Mouse (Mus musculus) left cerebral cortex, postnatal 25 days (tissue): ENCODE measurements around the gene Morn2. TPM values are rescaled to one million over a fixed set of nuclear protein-coding genes. Genes with fewer than 3 reads are reported as not detected.

Experiments used
- DNase-seq, 2 experiments: peaks; one replicate each; pipeline ENCODE4 v3.0.0; 2022; ENCODE audit warnings: low spot score in 2 of 2, mixed read lengths in 1 of 2
- intact Hi-C: fragments of 180-260 bp; cut with DNase I; formaldehyde crosslinking; loops from one replicate; pipeline ENCODE4 v1.15.1; 2025
- total RNA-seq, 2 experiments: library from RNA; stranded (reverse); gene quantifications; 2 replicates each; pipeline ENCODE4 v1.2.3; 2021

Gene Morn2
- total RNA-seq, 2 experiments from 2014 or later = 14.9 to 19.0 TPM

DNA sequence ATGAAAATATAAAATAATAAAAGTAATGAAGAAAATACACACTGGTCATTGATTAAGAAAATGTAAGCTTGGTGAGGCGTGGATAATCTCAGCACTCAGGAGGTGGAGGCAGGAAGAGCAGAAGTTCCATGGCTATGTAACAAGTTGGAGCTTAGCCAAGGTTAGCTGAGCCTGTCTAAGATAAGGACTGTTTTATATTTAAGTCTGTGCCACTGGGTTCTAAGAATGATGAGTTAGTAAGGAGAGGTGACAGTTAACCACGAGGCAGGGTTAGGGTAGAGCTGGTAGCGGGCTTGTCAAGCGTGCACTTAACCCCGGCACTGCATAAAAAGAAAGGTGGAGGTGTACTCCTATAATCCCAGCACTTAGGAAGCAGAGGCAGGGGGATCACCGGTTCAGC is 32.2 kb downstream of the Morn2 start:
- intact Hi-C loops = no loop called here
- no peak for DNase-seq

DNA sequence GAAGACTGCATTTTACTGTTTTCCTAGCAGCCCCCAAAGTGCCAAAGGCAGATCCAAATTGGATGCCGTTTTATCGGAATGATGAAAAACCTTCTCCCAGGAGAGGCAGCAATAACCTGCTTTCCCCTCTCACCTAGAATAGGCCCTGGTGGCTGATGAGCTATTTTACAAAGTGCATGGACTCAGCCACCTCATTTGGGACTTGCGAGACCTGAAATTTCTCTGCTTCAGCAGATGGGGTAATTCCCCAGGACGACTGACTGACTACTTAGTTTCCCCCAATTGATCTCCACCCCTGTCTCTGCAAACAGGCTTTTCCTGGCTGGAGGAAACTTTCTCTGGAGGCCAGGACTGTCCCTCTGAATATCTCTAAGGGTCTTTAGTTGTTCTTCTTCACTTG is 33.0 kb downstream of the Morn2 start:
- intact Hi-C loops = no loop called here
- DNase-seq = no peak

DNA sequence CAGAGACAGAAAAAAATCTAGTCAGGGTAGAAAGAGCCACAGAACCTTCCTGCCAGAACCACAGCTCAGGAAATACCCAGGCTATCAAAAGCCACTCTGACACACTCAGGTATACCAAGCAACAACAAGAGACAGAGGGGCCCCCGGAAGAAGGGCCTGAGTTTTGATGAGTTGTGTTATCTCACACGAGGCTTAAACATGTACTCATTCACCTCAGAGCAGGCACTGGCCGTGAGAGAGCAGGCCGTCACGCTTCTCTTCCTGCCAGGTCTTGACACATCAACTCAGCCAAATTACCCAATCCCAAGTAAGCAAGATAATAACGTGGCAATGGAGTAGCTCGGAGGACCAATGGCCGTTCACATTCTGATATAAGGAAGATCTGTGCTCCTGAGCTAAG is 33.7 kb downstream of the Morn2 start:
- no peak for DNase-seq
- intact Hi-C loops = no loop called here

DNA sequence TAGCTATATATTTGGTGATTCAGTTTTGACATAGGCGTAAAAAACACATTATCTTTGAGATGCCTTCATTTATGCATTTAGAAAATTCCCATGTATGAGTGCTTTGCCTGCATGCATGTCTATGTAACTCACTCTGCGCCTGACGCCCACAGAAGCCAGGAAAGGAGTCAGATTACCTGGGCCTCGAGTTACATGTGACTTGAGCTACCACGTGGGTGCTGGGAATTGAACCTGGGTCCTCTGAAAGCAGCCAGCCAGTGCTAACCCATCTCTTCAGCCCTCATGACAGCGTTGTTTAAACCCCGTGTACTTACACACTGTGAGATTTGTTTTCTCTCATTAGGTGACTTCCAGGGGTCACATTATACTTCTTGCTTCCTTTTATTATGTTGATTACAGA is 34.5 kb downstream of the Morn2 start:
- intact Hi-C loops = no loop called here
- DNase-seq = no peak

DNA sequence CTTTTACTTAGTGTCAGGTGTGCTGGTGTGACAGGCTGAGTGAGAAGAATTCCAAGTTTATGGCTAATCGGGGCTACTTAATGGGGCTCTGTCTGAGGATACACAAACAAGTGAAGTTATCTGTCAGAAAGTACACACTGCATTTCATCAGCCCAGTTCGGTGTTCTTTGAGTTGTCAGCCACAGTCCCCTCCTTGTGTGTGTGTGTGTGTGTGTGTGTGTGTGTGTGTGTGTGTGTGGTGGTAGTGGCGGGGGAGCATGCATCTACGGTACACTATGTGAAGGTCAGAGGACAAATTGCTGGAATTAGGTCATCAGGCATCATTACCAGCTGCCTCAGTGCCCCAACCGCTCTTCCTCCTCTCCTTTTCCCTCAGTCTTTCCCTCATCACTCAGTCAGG is 35.5 kb downstream of the Morn2 start:
- no peak for DNase-seq
- intact Hi-C loops = no loop called here

DNA sequence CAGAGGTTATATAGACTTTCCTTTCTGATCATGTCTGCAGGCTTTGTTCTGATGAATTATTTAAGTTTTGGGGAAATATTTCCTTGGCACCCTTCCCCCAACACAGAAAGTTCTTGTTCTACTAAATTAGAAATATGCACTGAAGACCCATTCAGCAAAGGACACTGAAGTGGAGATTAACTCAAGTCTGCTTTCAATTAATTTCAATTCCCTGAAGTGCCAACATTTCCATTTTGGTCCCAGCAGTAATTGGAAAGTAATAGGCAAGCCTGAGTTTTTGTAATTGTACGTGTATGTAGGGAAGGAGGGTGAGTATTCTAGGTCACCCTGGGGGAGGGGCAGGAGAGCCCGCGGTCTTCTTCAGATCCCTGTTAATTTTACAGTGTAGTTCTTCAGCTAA is 36.4 kb downstream of the Morn2 start:
- no peak for DNase-seq
- intact Hi-C loops = no loop called here

DNA sequence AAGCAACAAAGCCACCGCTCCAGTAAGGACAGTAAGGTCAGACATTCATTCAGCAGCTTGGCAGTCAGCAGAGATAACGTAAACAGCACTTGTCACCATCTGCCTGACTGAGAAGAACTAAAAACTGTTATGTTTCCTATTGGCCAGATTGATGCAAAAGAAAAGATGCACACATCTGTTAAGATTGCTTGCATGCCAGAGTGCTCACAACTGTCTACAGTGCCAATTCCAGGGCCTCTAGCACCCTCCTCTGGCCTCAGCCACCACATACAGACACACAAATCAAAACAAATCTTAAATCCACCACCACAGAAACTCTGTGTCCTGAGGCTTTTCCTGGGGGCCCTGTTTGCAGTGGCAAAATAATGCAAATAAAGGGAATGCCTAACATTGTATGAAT is 42.4 kb downstream of the Morn2 start:
- intact Hi-C loops = loop anchor here (5.0 kb wide), 1 partner anchor 40 kb away; the partner anchor contains the start of genes Dhx57 and Morn2
- DNase-seq = no peak

DNA sequence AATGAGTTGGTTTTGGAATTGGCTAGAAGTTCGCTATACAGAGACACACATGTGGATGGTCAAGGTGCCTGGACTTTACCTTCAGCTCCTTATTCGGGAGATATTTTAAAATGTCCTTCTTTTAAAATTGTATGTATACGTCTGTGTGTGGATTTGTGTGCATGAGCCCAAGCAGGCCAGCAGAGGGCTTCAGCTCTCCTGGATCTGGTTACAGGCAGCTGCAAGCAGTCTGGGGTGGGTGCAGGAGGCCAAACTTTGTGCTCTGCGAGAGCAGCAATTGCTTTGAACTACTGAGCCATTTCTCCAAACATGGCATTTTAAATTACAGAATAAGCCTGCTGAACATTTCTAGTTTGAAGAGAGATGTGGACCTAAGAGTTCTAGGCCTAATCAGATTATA is 55.3 kb downstream of the Morn2 start:
- no peak for DNase-seq
- intact Hi-C loops = no loop called here

DNA sequence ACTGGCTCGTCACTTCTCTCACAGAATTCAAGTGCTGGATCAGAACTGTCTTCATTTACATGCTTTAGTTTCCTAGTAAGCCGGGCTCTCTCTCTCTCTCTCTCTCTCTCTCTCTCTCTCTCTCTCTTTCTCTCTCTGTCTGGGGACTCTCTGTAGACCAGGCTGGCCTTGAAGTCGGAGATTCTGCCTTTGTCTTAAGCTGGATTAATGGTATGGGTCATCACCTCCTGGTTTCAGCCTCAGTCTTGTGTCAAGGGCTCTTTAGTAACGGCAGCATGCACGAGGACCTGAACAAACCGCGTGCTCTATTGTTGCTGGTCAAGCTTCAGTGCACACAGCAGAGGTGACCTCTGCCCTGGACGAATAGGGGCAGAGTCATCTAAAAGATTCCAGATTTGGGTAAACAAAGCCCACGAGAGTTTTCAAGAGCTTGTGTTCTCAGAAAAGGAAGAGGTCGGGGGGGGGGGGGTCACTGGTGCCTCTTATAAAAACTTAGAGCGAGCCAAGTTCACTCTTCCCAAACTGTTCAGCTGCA is 56.7 kb downstream of the Morn2 start:
- intact Hi-C loops = no loop called here

More for the DNA sequence above, 56.7 kb downstream of the Morn2 start:
- no peak for DNase-seq

Other genes starting within 250 kb of the Morn2 start
- gene Hnrnpll, start 227.9 kb upstream of the Morn2 start, total RNA-seq = 10 to 100 TPM; 55.4 to 63.6 TPM
- 1 to 10 TPM; 1.8 to 2.2 TPM for gene Galm, start 162.7 kb upstream of the Morn2 start, total RNA-seq
- 100 to 1,000 TPM; 109 to 111 TPM for gene Srsf7, start 82.9 kb upstream of the Morn2 start, total RNA-seq
- under 1 TPM in 1 of 2 experiments, not detected in 1; 0.28 TPM for gene Ttc39d, start 82.7 kb upstream of the Morn2 start, total RNA-seq
- 1 to 10 TPM; 4.1 to 5.5 TPM for gene Gemin6, start 65.8 kb upstream of the Morn2 start, total RNA-seq
- 10 to 100 TPM; 41.8 to 41.9 TPM for gene Dhx57, start 273 bp downstream of the Morn2 start, total RNA-seq
- gene Arhgef33, start 17.2 kb downstream of the Morn2 start, total RNA-seq = 1 to 10 TPM; 1.8 to 2.3 TPM
- gene Gm10190, start 83.3 kb downstream of the Morn2 start, total RNA-seq = 1 to 10 TPM; 1.8 to 3.9 TPM
- 10 to 100 TPM; 31.8 to 33.8 TPM for gene Sos1, start 190.2 kb downstream of the Morn2 start, total RNA-seq